Mouse (Mus musculus): ENCODE measurements around the gene Mrgprx1. TPM values are rescaled to one million over a fixed set of nuclear protein-coding genes. Genes with fewer than 3 reads are reported as not detected.

Gene Mrgprx1
- polyA plus RNA-seq, 1 experiment from 2014 or later, result not detected

GRCm38 (mm10) chr7:47981995-47982394 is 45.4 kb downstream of the Mrgprx1 start, which contains the start of gene Mrgpra4:
TSS of gene Mrgpra4 (minus strand) at chr7:47982095.
- no peak within 1 kb of the TSS for H3K4me3 ChIP-seq (replicated peaks; ENCODE audit: low read depth, low read length)
- H3K27me3 ChIP-seq (ENCODE audit: insufficient read depth, low read length), result no peaks in the 10 kb centered on the region
- DNase-seq (ENCODE audit: low spot score), result no peak
- WGBS, result 75% methylated on average over 1 of the region's 1 CpGs
- H3K9me3 ChIP-seq (replicated peaks; ENCODE audit: low read length), result no peaks in the 10 kb centered on the region
- H3K36me3 ChIP-seq (ENCODE audit: insufficient read depth, low read length), result no peaks in the 10 kb centered on the region
- TF ChIP-seq CTCF (IDR thresholded peaks at IDR 0.05; ENCODE audit: low read depth), result no peak
- no peak within 1 kb of the TSS for H3K9ac ChIP-seq (ENCODE audit: low read depth, low read length)
- no peak within 1 kb of the TSS for H3K4me2 ChIP-seq (ENCODE audit: low read length)
- ATAC-seq (replicated peaks; ENCODE audit: low FRiP score, low read depth), result no peak
- H3K4me1 ChIP-seq (replicated peaks; ENCODE audit: insufficient read depth, low read length), result no peaks in the 10 kb centered on the region
- H3K27ac ChIP-seq, result no peak within 1 kb of the TSS

Other genes starting within 250 kb of the Mrgprx1 start
- gene Mrgpra4, start 45.5 kb downstream of the Mrgprx1 start, polyA plus RNA-seq (2015; fragmentation: Nextera tagmentation; extraction: Ambion mirVana), result not detected in 2 replicates
- not detected in 2 replicates for gene Mrgprb5, start 141.4 kb upstream of the Mrgprx1 start, polyA plus RNA-seq (2015; fragmentation: Nextera tagmentation; extraction: Ambion mirVana)
- not detected in 2 replicates for gene Mrgprb4, start 171.7 kb upstream of the Mrgprx1 start, polyA plus RNA-seq (2015; fragmentation: Nextera tagmentation; extraction: Ambion mirVana)